Mouse (Mus musculus): ENCODE data around the gene Cep97. TPM values are rescaled to one million over a fixed set of nuclear protein-coding genes. Genes with fewer than 3 reads are reported as not detected.
"Not testable (repeated sequence)": the region's sequence is repeated elsewhere in the genome, so short reads cannot be mapped to it uniquely, and the experiment has no call there.

The Cep97 gene
- polyA plus RNA-seq, 1 experiment = 17.4 TPM

GRCm38 (mm10) chr16:55971735-55972615 lies 37.3 kb upstream of the Cep97 start:
- Histone ChIP-seq H3K27me3 (ENCODE audit: control insufficient read depth, insufficient read depth, low read length) (no peaks in the 10 kb centered on the region), H3K4me1 (replicated peaks; ENCODE audit: control insufficient read depth, insufficient read depth, low read length) (peaks cover 4% of the 10 kb centered on the region; the same call in 1 of the 2 replicates), H3K4me3 (ENCODE audit: control insufficient read depth, insufficient read depth, low read length) (no peak overlapping the region), H3K27ac (ENCODE audit: control insufficient read depth, insufficient read depth, low read length) (no peak overlapping the region), H3K36me3 (ENCODE audit: control insufficient read depth, insufficient read depth, low read length) (peaks cover 37% of the 10 kb centered on the region)
- DNase-seq = no peak
- no peak for TF ChIP-seq CTCF (IDR thresholded peaks at IDR 0.05; ENCODE audit: borderline replicate concordance, control insufficient read depth, extremely low read depth, insufficient read depth, low read length, poor library complexity)
- TF ChIP-seq POLR2A (IDR thresholded peaks at IDR 0.05; ENCODE audit: control insufficient read depth, extremely low read depth, insufficient read depth, low read length, poor library complexity) = no peak
- WGBS = 85% methylated on average over 6 of the region's 6 CpGs

- no peak for TF ChIP-seq POLR2A (IDR thresholded peaks at IDR 0.05; ENCODE audit: control insufficient read depth, extremely low read depth, insufficient read depth, low read length, poor library complexity)
- TF ChIP-seq CTCF (IDR thresholded peaks at IDR 0.05; ENCODE audit: borderline replicate concordance, control insufficient read depth, extremely low read depth, insufficient read depth, low read length, poor library complexity) = no peak
- no peak overlapping the region for H3K4me3 ChIP-seq (ENCODE audit: control insufficient read depth, insufficient read depth, low read length)
- no peaks in the 10 kb centered on the region for H3K27me3 ChIP-seq (ENCODE audit: control insufficient read depth, insufficient read depth, low read length)
- no peak overlapping the region for H3K27ac ChIP-seq (ENCODE audit: control insufficient read depth, insufficient read depth, low read length)
- DNase-seq = no peak
- 98% methylated on average over 5 of the region's 5 CpGs for WGBS
- H3K4me1 ChIP-seq (replicated peaks; ENCODE audit: control insufficient read depth, insufficient read depth, low read length) = peaks cover 6% of the 10 kb centered on the region; the same call in 1 of the 2 replicates
- peaks cover 37% of the 10 kb centered on the region for H3K36me3 ChIP-seq (ENCODE audit: control insufficient read depth, insufficient read depth, low read length)
Measured at GRCm38 (mm10) chr16:55970416-55970815, 35.8 kb upstream of the Cep97 start.

GRCm38 (mm10) chr16:55969147-55969546 lies 34.5 kb upstream of the Cep97 start:
- Histone ChIP-seq H3K27me3 (ENCODE audit: control insufficient read depth, insufficient read depth, low read length) (no peaks in the 10 kb centered on the region), H3K27ac (ENCODE audit: control insufficient read depth, insufficient read depth, low read length) (no peak overlapping the region), H3K4me3 (ENCODE audit: control insufficient read depth, insufficient read depth, low read length) (no peak overlapping the region), H3K4me1 (replicated peaks; ENCODE audit: control insufficient read depth, insufficient read depth, low read length) (peaks cover 2% of the 10 kb centered on the region; the same call in 1 of the 2 replicates), H3K36me3 (ENCODE audit: control insufficient read depth, insufficient read depth, low read length) (peaks cover 37% of the 10 kb centered on the region)
- 84% methylated on average over 3 of the region's 3 CpGs for WGBS
- peak; percentile 56 for DNase-seq
- no peak for TF ChIP-seq POLR2A (IDR thresholded peaks at IDR 0.05; ENCODE audit: control insufficient read depth, extremely low read depth, insufficient read depth, low read length, poor library complexity)

DNA sequence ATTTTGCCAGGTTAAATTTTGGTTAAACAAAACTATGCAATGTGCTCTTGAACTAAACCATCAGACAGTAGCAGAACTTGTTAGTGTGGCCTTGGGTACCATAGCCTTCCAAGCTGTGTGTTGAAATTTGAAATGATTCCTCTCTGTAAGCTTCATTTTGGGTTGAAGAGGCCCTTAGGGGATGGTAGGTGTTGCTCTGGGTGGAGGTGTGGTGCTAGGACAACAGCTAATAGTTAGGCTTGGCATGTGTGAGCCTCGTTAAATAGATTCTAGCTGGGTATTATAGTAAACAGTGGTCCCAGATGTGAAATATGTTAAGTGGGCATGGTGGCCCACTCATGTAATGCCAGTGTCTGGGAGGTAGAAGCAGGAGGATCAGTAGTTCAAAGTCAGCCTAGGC lies 32.6 kb upstream of the Cep97 start:
- peaks cover 36% of the 10 kb centered on the region for H3K36me3 ChIP-seq (ENCODE audit: control insufficient read depth, insufficient read depth, low read length)
- WGBS = 34% methylated on average over 1 of the region's 1 CpGs
- H3K4me3 ChIP-seq (ENCODE audit: control insufficient read depth, insufficient read depth, low read length) = no peak overlapping the region
- H3K4me1 ChIP-seq (replicated peaks; ENCODE audit: control insufficient read depth, insufficient read depth, low read length) = 0 out of 2 replicates have a peak, but pooled peaks cover 2% of the 10 kb centered on the region
- no peak for DNase-seq
- H3K27me3 ChIP-seq (ENCODE audit: control insufficient read depth, insufficient read depth, low read length) = no peaks in the 10 kb centered on the region
- no peak overlapping the region for H3K27ac ChIP-seq (ENCODE audit: control insufficient read depth, insufficient read depth, low read length)
- TF ChIP-seq CTCF (IDR thresholded peaks at IDR 0.05; ENCODE audit: borderline replicate concordance, control insufficient read depth, extremely low read depth, insufficient read depth, low read length, poor library complexity) = no peak
- no peak for TF ChIP-seq POLR2A (IDR thresholded peaks at IDR 0.05; ENCODE audit: control insufficient read depth, extremely low read depth, insufficient read depth, low read length, poor library complexity)

DNA sequence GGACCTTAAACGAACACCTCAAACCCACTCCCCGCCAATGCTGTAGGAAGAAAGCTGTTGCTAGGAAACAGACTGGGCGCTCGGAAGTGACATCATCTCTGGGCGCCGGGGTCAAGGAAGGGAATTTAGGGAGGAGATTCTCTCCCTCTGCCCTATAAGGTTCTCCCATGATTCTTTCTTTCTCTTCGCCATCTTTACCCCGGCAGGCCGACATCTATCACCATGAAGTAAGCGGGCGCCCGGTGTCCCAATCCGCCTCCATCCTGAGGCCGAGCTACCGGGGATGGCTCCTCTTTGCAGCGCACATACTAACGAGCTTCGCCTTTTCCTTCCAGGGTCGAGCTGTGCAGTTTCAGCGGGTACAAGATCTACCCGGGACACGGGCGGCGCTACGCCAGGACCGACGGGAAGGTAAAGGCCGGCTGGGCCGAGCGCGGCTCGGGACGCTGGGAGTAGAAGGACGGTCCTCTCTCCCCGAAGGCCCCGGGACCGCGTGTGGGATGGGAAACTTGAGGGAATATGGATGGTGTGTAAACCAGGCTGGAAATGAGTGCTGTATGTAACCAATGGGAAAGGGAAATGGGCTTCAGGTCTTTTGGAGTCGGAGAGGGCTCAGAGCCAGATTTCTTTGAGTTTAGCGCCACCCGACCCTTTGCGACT lies 31.7 kb upstream of the Cep97 start, which contains the start of gene Rpl24:
Gene Rpl24 (plus strand): TSS at position 64 of the 660 bp plus-strand sequence.
- WGBS = under 1% methylated on average over 42 of the region's 42 CpGs
- Histone ChIP-seq H3K27ac (ENCODE audit: control insufficient read depth, insufficient read depth, low read length) (peak within 1 kb of the TSS; percentile 72; the same call in 1 of the 2 replicates), H3K27me3 (ENCODE audit: control insufficient read depth, insufficient read depth, low read length) (no peaks in the 10 kb centered on the region), H3K36me3 (ENCODE audit: control insufficient read depth, insufficient read depth, low read length) (peaks cover 27% of the 10 kb centered on the region), H3K4me3 (ENCODE audit: control insufficient read depth, insufficient read depth, low read length) (peak within 1 kb of the TSS; percentile 94), H3K4me1 (replicated peaks; ENCODE audit: control insufficient read depth, insufficient read depth, low read length) (0 out of 2 replicates have a peak, but pooled peaks cover 2% of the 10 kb centered on the region)
- DNase-seq = peak; percentile 95
- TF ChIP-seq CTCF (IDR thresholded peaks at IDR 0.05; ENCODE audit: borderline replicate concordance, control insufficient read depth, extremely low read depth, insufficient read depth, low read length, poor library complexity) (no peak), POLR2A (IDR thresholded peaks at IDR 0.05; ENCODE audit: control insufficient read depth, extremely low read depth, insufficient read depth, low read length, poor library complexity) (no peak)

DNA sequence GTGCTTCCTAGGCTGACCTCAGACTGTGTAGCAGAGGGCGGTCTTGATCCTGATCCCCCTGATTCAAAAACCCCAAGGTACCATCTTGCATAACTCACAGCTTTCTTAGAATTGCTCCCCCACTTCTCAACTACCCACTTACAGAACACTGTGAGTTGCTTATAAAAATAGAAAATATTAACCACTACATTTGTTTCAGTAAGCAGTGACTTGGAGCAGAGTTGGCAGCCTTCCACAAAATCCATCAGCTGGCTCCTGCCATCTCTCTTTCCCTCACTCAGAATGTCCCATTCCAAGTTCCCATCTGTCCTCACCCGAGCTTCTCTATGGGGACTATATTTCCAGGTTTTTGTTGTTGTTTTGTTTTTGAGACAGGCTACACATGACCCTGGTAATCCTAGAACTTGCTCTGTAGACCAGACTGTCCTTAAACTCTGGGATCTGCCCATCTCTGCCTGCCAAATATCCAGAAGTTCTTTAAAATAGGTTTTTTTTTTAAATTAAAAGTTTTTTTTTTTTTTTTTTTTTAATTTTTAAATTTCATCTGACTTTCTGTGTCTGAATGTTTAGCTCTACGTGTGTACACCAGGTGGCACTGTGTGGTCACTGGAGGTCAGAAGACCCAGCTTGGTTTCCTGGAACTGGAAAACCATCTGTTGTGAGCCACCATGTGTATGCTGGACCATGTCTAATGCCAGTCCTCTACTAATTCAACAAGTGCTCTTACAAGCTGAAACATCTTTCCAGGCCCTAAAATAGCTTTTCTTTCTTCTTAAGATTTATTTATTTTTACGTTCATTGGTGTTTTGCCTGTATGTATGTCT lies 29.7 kb upstream of the Cep97 start:
- peaks cover 8% of the 10 kb centered on the region for H3K36me3 ChIP-seq (ENCODE audit: control insufficient read depth, insufficient read depth, low read length)
- DNase-seq = peak; percentile 49
- TF ChIP-seq POLR2A (IDR thresholded peaks at IDR 0.05; ENCODE audit: control insufficient read depth, extremely low read depth, insufficient read depth, low read length, poor library complexity) (no peak), CTCF (IDR thresholded peaks at IDR 0.05; ENCODE audit: borderline replicate concordance, control insufficient read depth, extremely low read depth, insufficient read depth, low read length, poor library complexity) (no peak)
- 0 out of 2 replicates have a peak, but pooled peaks cover 2% of the 10 kb centered on the region for H3K4me1 ChIP-seq (replicated peaks; ENCODE audit: control insufficient read depth, insufficient read depth, low read length)
- no peak overlapping the region for H3K4me3 ChIP-seq (ENCODE audit: control insufficient read depth, insufficient read depth, low read length)
- 68% methylated on average over 4 of the region's 4 CpGs for WGBS
- no peak overlapping the region for H3K27ac ChIP-seq (ENCODE audit: control insufficient read depth, insufficient read depth, low read length)
- no peaks in the 10 kb centered on the region for H3K27me3 ChIP-seq (ENCODE audit: control insufficient read depth, insufficient read depth, low read length)

GRCm38 (mm10) chr16:55963068-55963467 lies 28.4 kb upstream of the Cep97 start:
- 89% methylated on average over 6 of the region's 11 CpGs for WGBS
- H3K4me1 ChIP-seq (replicated peaks; ENCODE audit: control insufficient read depth, insufficient read depth, low read length); H3K27ac ChIP-seq (ENCODE audit: control insufficient read depth, insufficient read depth, low read length): not testable (repeated sequence)

DNA sequence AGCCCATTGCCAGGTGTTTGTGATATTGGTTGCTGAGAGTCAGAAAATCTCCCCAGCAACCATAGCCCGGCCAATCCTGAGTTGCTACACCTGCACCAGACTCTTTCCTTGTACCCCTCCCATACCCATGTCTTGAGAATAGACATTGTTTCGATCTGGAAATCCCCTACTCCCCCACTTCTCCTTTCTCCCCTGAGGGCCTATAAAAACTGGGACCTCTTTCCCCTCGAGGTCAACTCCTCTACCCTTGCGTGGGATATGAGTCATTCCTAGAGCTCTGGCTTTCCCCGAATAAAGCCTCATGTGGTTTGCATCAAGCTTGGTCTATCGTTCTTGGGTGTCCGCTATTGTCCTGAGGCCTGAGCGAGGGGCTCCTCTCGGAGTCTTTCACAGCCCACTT lies 19.5 kb upstream of the Cep97 start:
- H3K27ac ChIP-seq (ENCODE audit: control insufficient read depth, insufficient read depth, low read length); DNase-seq; H3K4me3 ChIP-seq (ENCODE audit: control insufficient read depth, insufficient read depth, low read length); H3K27me3 ChIP-seq (ENCODE audit: control insufficient read depth, insufficient read depth, low read length); H3K36me3 ChIP-seq (ENCODE audit: control insufficient read depth, insufficient read depth, low read length): not testable (repeated sequence)
- WGBS = 80% methylated on average over 9 of the region's 9 CpGs
- H3K4me1 ChIP-seq (replicated peaks; ENCODE audit: control insufficient read depth, insufficient read depth, low read length) = peaks cover 11% of the 10 kb centered on the region

More at GRCm38 (mm10) chr16:55963068-55963467, 28.4 kb upstream of the Cep97 start:
- not testable (repeated sequence) for H3K27me3 ChIP-seq (ENCODE audit: control insufficient read depth, insufficient read depth, low read length); DNase-seq; H3K4me3 ChIP-seq (ENCODE audit: control insufficient read depth, insufficient read depth, low read length); H3K36me3 ChIP-seq (ENCODE audit: control insufficient read depth, insufficient read depth, low read length)
